21 mouse cellular contexts compared by ENCODE assay signal in genomic region chrX:169723511-169723910, GRCm38 (mm10). TPM values are rescaled to one million over a fixed set of nuclear protein-coding genes. Genes with fewer than 3 reads are reported as not detected.
"Had no signal": no experiment of that assay in that cellular context is flagged by ENCODE, and none has a peak within 500 bp of the region (broad histone marks: within the 10 kb centered on the region; RNA-seq: fewer than 3 reads in every experiment).

No protein-coding gene starts in this region.

- DNase-seq: kidney, postnatal 25 days; layer of hippocampus, adult 9-11 months; layer of hippocampus, postnatal 36 days; left cerebral cortex, postnatal 4 days; lung, adult 18-20 months; lung, postnatal 4 days; midbrain, embryonic 14.5 days; spleen, adult 18-20 months; thymus, adult 18-20 months; thymus, postnatal 14 days had no signal

- H3K9me3 ChIP-seq: kidney, embryonic 15.5 days; limb, embryonic 13.5 days; midbrain, embryonic 10.5 days had no signal

- H3K4me3 ChIP-seq: kidney, embryonic 15.5 days; limb, embryonic 13.5 days; midbrain, embryonic 10.5 days; myocyte had no signal

- H3K27ac ChIP-seq: kidney, embryonic 15.5 days; limb, embryonic 13.5 days; liver, embryonic 14.5 days; midbrain, embryonic 10.5 days had no signal

- H3K4me1 ChIP-seq: kidney, embryonic 15.5 days; limb, embryonic 13.5 days; midbrain, embryonic 10.5 days had no signal

- H3K36me3 ChIP-seq: kidney, embryonic 15.5 days; limb, embryonic 13.5 days; midbrain, embryonic 10.5 days had no signal

RNA-seq across cellular contexts. Expression of gene 4933400A11Rik, which starts 55.9 kb away (rescaled TPM):
- total RNA-seq: layer of hippocampus, adult 18-20 months; layer of hippocampus, postnatal 36 days; left cerebral cortex, postnatal 4 days; liver, adult 2 months; megakaryocyte, adult 5-6 weeks; neutrophil, adult 5-6 weeks had no signal
- polyA plus RNA-seq: liver, adult 2 months; liver, embryonic 14.5 days; lung, embryonic 16.5 days; midbrain, embryonic 14.5 days; myocyte; neural tube, embryonic 11.5 days had no signal
